Mouse (Mus musculus) heart, adult 8-10 months (tissue): ENCODE results near the gene Six5. TPM values are rescaled to one million over a fixed set of nuclear protein-coding genes. Genes with fewer than 3 reads are reported as not detected.
A peak's percentile ranks its signal among the peaks of the same experiment; 100 is the strongest.

Source experiments
- DNase-seq: peaks from one replicate; pipeline ENCODE4 v3.0.0; 2022; ENCODE audit warnings: low spot score
- total RNA-seq, 4 experiments: library from RNA; stranded (reverse); gene quantifications; 2 replicates each; pipeline ENCODE4 v1.2.4; 2022

The Six5 gene
- total RNA-seq, 4 experiments from 2014 or later = 5.8 to 9.9 (median 7.8) TPM

- no peak for DNase-seq
These were observed 2.1 kb downstream of the Six5 start for GRCm38 (mm10) chr7:19096421-19096976.

- DNase-seq = no peak
These were observed 2.8 kb downstream of the Six5 start for GRCm38 (mm10) chr7:19097217-19097616.

- no peak for DNase-seq
These were observed 3.5 kb downstream of the Six5 start for GRCm38 (mm10) chr7:19097863-19098262.

GRCm38 (mm10) chr7:19098811-19099210 is 4.4 kb downstream of the Six5 start:
- DNase-seq = no peak

- DNase-seq = no peak
These were observed 5.9 kb downstream of the Six5 start for GRCm38 (mm10) chr7:19100290-19100689.

GRCm38 (mm10) chr7:19103741-19104140 is 9.3 kb downstream of the Six5 start:
- DNase-seq = no peak

- no peak for DNase-seq
These were observed 10.1 kb downstream of the Six5 start for GRCm38 (mm10) chr7:19104486-19104885.

- DNase-seq = no peak
These were observed 13.0 kb downstream of the Six5 start for GRCm38 (mm10) chr7:19107436-19107835.

GRCm38 (mm10) chr7:19109565-19109964 is 15.2 kb downstream of the Six5 start:
- DNase-seq = no peak

GRCm38 (mm10) chr7:19118028-19118771 is 23.8 kb downstream of the Six5 start, which contains the start of gene Gm4969:
Gene Gm4969, minus strand, starts transcription at chr7:19118368.
- DNase-seq = no peak

GRCm38 (mm10) chr7:19119083-19119482 is 24.7 kb downstream of the Six5 start:
- no peak for DNase-seq

GRCm38 (mm10) chr7:19119631-19120429 is 25.4 kb downstream of the Six5 start, which contains the start of gene Fbxo46:
Gene Fbxo46, plus strand, starts transcription at chr7:19119859.
- peak; percentile 99 for DNase-seq

GRCm38 (mm10) chr7:19121686-19122085 is 27.3 kb downstream of the Six5 start:
- DNase-seq = no peak

GRCm38 (mm10) chr7:19124713-19125112 is 30.3 kb downstream of the Six5 start:
- no peak for DNase-seq

GRCm38 (mm10) chr7:19127744-19128143 is 33.4 kb downstream of the Six5 start:
- DNase-seq = no peak

GRCm38 (mm10) chr7:19129396-19129795 is 35.0 kb downstream of the Six5 start:
- DNase-seq = no peak

- no peak for DNase-seq
These were observed 36.3 kb downstream of the Six5 start for GRCm38 (mm10) chr7:19130657-19131056.

GRCm38 (mm10) chr7:19131324-19131848 is 37.0 kb downstream of the Six5 start:
- DNase-seq = peak; percentile 98

GRCm38 (mm10) chr7:19136168-19136567 is 41.8 kb downstream of the Six5 start:
- no peak for DNase-seq

- no peak for DNase-seq
These were observed 42.4 kb downstream of the Six5 start for GRCm38 (mm10) chr7:19136673-19137334.

GRCm38 (mm10) chr7:19137380-19137779 is 43.0 kb downstream of the Six5 start:
- no peak for DNase-seq

GRCm38 (mm10) chr7:19146793-19147192 is 52.4 kb downstream of the Six5 start:
- DNase-seq = no peak
